Mouse (Mus musculus): ENCODE data around the gene Kctd7.

Gene Kctd7

DNA sequence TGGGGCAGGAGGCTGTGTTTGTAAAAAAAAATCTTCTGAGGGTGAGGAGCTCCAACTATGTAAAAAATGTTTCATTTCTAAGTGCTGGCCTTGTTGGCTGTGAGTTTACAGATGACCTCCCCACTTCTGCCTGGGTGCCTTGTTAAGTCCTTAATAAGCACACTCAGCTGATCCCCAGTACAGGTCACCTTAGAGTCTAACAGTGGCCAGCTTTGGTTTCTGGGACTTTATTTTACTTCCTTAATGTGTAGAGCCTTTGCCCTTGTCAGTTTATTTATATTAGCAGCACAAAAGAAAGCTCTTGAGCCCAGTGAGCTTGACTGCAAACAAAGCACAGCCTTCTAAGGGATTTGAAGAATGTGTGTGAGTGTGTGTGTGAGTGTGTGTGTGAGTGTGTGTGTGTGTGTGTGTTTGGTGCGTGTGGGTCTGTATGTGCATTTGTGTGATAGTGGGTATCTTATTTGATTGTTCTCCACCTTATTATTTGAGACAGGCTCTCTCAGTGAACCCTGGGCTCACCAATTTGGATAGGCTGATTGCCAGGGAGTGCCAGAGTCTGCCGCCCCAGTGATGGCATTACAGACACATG, 47.8 kb downstream of the Kctd7 start:
- no peak for DNase-seq

DNA sequence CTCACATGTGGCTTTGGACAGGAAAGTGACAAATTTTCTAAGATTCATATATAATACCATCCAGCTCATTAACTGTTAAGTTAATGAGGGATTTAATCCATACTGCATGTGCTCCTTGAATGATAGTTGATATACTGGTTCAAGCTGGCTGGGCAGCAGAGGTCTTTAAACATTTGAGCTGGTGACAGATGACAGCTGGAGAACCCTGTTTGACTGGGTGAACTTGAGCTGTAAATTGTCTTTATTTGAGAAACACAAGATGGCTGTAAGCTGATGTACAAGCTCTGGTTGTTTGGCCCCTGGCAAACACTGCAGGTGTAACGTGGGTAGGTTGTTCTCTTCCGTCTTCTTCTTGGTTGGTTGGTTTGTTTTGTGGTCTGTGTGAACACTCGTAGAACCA, 49.1 kb downstream of the Kctd7 start:
- no peak for DNase-seq

DNA sequence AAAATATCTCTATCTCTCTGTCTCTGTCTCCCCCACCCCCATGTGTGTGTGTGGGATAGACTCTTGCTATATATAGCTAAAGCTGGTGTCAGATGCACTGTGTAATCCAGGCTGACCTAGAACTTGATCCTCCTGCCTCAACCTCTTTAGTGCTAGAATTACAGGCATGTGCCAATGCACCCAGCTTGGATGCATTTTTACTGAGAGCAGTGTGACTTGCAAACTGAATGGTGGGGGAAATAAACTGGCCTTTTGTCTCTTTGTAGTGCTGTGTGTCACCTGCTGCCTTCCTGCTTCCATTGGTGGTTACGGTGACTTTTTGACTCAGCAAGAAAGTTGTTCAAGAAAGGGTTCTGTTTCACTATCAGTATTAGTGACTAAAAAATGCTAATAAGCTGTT, 51.6 kb downstream of the Kctd7 start:
- no peak for DNase-seq

DNA sequence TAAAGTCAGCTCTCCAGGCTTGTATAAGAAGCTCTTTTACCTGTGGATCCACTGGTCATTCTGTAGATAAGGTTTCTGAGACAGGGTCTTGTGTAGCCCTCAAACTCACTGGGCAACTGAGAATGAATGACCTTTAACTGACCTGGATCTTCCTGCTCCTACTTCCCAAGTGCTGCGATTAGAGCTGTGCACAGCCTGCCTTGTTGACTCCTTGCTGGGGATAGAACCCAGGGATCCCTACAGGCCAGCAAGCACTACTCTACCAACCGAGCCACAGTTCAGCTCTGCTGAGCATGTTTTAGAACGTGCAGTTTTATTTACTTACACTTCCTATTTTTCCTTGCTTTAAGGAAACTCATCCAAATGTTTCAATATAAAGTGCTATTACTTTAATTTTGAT, 52.8 kb downstream of the Kctd7 start:
- DNase-seq: no peak

DNA sequence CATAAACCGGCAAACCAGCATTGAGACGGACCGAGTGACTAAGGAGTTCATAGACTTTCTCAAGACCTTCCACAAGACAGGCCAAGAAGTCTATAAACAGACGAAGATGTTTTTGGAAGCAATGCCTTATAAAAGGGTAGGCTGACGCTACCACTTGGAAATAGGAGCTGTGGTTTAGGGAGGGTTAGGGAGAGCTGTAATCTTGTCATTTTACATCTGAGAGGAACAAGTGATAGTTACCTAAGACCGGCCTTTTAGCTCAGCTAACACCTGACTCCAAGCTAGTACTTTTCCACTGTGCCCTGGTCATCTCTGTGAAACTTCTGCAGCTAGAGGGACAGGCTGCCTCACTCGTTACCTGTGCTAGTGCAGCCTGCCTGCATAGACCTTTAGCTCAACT, 53.3 kb downstream of the Kctd7 start:
- DNase-seq: no peak

DNA sequence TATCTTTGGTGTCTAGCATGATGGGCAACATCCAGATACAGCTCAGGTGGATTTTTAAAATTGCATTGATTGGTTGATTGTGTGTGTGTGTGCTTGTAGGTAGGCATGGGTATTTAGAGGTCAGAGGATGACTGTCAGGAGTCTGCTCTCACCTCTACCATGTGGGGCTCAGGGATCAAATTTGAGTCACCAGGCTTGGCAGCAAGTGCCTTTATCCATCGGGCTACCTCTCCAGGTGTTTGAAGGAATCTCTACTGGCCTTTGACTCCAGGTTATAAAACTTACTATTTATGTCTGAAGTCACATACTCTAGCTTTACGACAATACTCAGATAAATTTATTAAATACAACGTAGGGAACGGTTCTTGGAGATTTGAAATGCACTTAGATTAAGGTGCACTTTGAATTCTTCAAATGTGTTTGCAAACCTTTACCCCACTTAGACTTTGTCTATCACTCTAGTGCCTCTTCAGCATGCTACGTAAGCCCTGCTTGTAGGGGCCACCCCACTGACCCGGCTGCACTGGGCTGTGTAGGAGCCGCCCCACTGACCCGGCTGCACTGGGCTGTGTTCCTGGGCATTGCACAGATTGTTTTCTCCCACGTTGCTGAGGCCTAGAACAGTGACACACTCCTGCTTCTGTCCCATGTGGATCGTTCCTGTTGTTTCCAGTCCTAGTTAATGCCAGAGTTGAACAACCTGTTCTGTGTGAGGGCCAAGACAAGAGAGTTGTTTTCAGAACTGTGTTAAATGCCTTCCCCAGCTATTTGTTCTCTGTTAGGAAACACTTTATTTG, 55.8 kb downstream of the Kctd7 start:
- DNase-seq: no peak

GRCm38 (mm10) chr5:130203948-130204347, 59.3 kb downstream of the Kctd7 start:
- DNase-seq: no peak

DNA sequence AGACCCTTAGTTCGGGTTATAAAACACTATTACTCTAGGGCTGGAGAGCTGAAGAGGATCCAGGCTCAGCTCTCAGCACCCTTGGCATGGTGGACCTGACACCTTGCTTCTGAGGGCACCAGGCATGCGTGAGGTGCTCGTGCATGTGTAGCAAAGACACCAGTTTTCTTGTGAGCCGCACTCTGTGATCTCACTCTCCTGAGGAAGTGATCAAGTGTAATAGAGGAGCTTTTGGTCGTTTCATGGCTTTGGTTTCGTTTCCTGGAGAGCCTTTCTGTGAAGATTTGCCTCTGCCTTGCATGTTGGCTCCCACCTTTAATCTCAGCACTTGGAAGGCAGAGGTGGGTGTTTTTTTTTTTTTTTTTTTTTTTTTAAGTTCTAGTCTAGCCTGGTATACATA, 59.9 kb downstream of the Kctd7 start:
- DNase-seq: no peak
